Mouse (Mus musculus): ENCODE results near the gene Stmn3.

The Stmn3 gene

GRCm38 (mm10) chr2:181314080-181314810 is at the start of gene Stmn3:
Gene Stmn3 (minus strand): TSS chr2:181314500.
- peak; percentile 82 for DNase-seq

GRCm38 (mm10) chr2:181363946-181364345 is 49.6 kb upstream of the Stmn3 start:
- DNase-seq, result no peak

GRCm38 (mm10) chr2:181356780-181357179 is 42.5 kb upstream of the Stmn3 start:
- no peak for DNase-seq

- DNase-seq, result no peak
Observed at GRCm38 (mm10) chr2:181342766-181343165, 28.5 kb upstream of the Stmn3 start.

GRCm38 (mm10) chr2:181340426-181340825 is 26.1 kb upstream of the Stmn3 start:
- DNase-seq, result peak; percentile 75

- DNase-seq, result peak; percentile 83
Observed at GRCm38 (mm10) chr2:181334023-181334422, 19.7 kb upstream of the Stmn3 start.

GRCm38 (mm10) chr2:181332542-181332941 is 18.2 kb upstream of the Stmn3 start:
- no peak for DNase-seq

GRCm38 (mm10) chr2:181326098-181326497 is 11.8 kb upstream of the Stmn3 start:
- no peak for DNase-seq

GRCm38 (mm10) chr2:181322136-181322535 is 7.8 kb upstream of the Stmn3 start:
- DNase-seq, result no peak

- DNase-seq, result no peak
Observed at GRCm38 (mm10) chr2:181320103-181320499, 5.8 kb upstream of the Stmn3 start.

GRCm38 (mm10) chr2:181319248-181320102 is 5.2 kb upstream of the Stmn3 start, which contains the start of gene Rtel1:
Gene Rtel1 (plus strand): TSS chr2:181319739.
- DNase-seq, result peak; percentile 78

GRCm38 (mm10) chr2:181313344-181314079 is 788 bp downstream of the Stmn3 start:
- DNase-seq, result peak; percentile 68

- no peak for DNase-seq
Observed at GRCm38 (mm10) chr2:181313006-181313343, 1.3 kb downstream of the Stmn3 start.

- DNase-seq, result peak; percentile 55
Observed at GRCm38 (mm10) chr2:181312435-181312834, 1.9 kb downstream of the Stmn3 start.

GRCm38 (mm10) chr2:181307144-181307804 is 7.0 kb downstream of the Stmn3 start:
- DNase-seq, result peak; percentile 65

- DNase-seq, result no peak
Observed at GRCm38 (mm10) chr2:181304944-181305343, 9.4 kb downstream of the Stmn3 start.

GRCm38 (mm10) chr2:181302041-181302440 is 12.3 kb downstream of the Stmn3 start:
- DNase-seq, result no peak

GRCm38 (mm10) chr2:181290937-181291336 is 23.4 kb downstream of the Stmn3 start:
- no peak for DNase-seq

- peak; percentile 61 for DNase-seq
Observed at GRCm38 (mm10) chr2:181288691-181289090, 25.6 kb downstream of the Stmn3 start.

- peak; percentile 97 for DNase-seq
Observed at GRCm38 (mm10) chr2:181287958-181288350, 26.3 kb downstream of the Stmn3 start, which contains the start of gene Gmeb2. Gene Gmeb2 (minus strand): TSS chr2:181288035.

GRCm38 (mm10) chr2:181287338-181287957 is 26.9 kb downstream of the Stmn3 start:
- no peak for DNase-seq
